Mouse (Mus musculus) ovary, adult 10 weeks (tissue): Measurements from ENCODE around the gene Pkn1. TPM values are rescaled to one million over a fixed set of nuclear protein-coding genes. Genes with fewer than 3 reads are reported as not detected.

Source experiments
- polyA plus RNA-seq: library from polyadenylated mRNA; stranded (reverse); fragments of 350-450 nt; fragmentation: Illumina TruSeq; extraction: RNeasy Lipid Tissue Mini Kit (QIAGEN cat#74804); gene quantifications from one replicate; pipeline ENCODE4 v1.2.3, GENCODE M21; 2014

Gene Pkn1
- polyA plus RNA-seq = 6.3 TPM

GRCm38 (mm10) chr8:83698661-83699453 lies at the start of gene Pkn1:
TSS of gene Pkn1 (minus strand) at chr8:83699179.

GRCm38 (mm10) chr8:83740976-83741741 lies 42.2 kb upstream of the Pkn1 start, which contains the start of gene Adgre5:
TSS of gene Adgre5 (minus strand) at chr8:83741326.

GRCm38 (mm10) chr8:83715031-83715690 lies 16.2 kb upstream of the Pkn1 start, which contains the start of gene Ddx39:
TSS of gene Ddx39 (plus strand) at chr8:83715177.

GRCm38 (mm10) chr8:83665969-83666865 lies 32.8 kb downstream of the Pkn1 start, which contains the start of gene Ptger1:
TSS of gene Ptger1 (plus strand) at chr8:83666678.

GRCm38 (mm10) chr8:83652030-83652743 lies 46.8 kb downstream of the Pkn1 start, which contains the start of gene Gipc1:
TSS of gene Gipc1 (plus strand) at chr8:83652677.

Other genes with a start within 250 kb of the Pkn1 start
- gene Scoc, start 240.8 kb downstream of the Pkn1 start, polyA plus RNA-seq = 263 TPM
- gene Olfr370, start 163.4 kb downstream of the Pkn1 start, polyA plus RNA-seq = not detected
- gene Ndufb7, start 132.5 kb downstream of the Pkn1 start, polyA plus RNA-seq = 0.11 TPM
- 35.7 TPM for gene Tecr, start 91.2 kb downstream of the Pkn1 start, polyA plus RNA-seq
- 19.0 TPM for gene Dnajb1, start 91.0 kb downstream of the Pkn1 start, polyA plus RNA-seq
- not detected for gene Gipc1, start 46.5 kb downstream of the Pkn1 start, polyA plus RNA-seq
- 0.60 TPM for gene Ptger1, start 32.5 kb downstream of the Pkn1 start, polyA plus RNA-seq
- 5.0 TPM for gene Ddx39, start 16.0 kb upstream of the Pkn1 start, polyA plus RNA-seq
- gene Adgre5, start 42.1 kb upstream of the Pkn1 start, polyA plus RNA-seq = 7.8 TPM
- gene Adgrl1, start 200.9 kb upstream of the Pkn1 start, polyA plus RNA-seq = 6.3 TPM